Mouse (Mus musculus) myocyte (in vitro differentiated cells): ENCODE measurements at regions not wholly inside any gene's neighbourhood (a gene's known extent, or its start where the extent isn't known, plus 50 kb on each side); places are given as distances from the start of the nearest gene placed in this dataset.
A peak's percentile ranks its signal among the peaks of the same experiment; 100 is the strongest.

ENCODE experiments used
- H3K27me3 ChIP-seq: one replicate; pipeline ENCODE4 v1.6.1; 2011; ENCODE audit not compliant: control insufficient read depth, insufficient read depth, insufficient read length
- H3K36me3 ChIP-seq: one replicate; pipeline ENCODE4 v1.6.1; 2011; ENCODE audit not compliant: control insufficient read depth, insufficient read depth
- H3K4me2 ChIP-seq: one replicate; pipeline ENCODE4 v1.6.1; 2011; ENCODE audit warnings: low read depth, control low read depth
- H3K4me3 ChIP-seq: one replicate; pipeline ENCODE4 v1.5.1; 2011; ENCODE audit warnings: mild to moderate bottlenecking, control low read depth, moderate library complexity
- H3K79me2 ChIP-seq: one replicate; pipeline ENCODE4 v1.6.1; 2011; ENCODE audit not compliant: control insufficient read depth, insufficient read depth
- H3ac ChIP-seq: one replicate; pipeline ENCODE4 v1.6.1; 2011; ENCODE audit not compliant: control insufficient read depth, insufficient read length
- CEBPB ChIP-seq: IDR thresholded peaks from 2 replicates; pipeline ENCODE4 v1.6.1; 2011; ENCODE audit warnings: mild to moderate bottlenecking, moderate library complexity; ENCODE audit not compliant: poor library complexity, insufficient read depth, severe bottlenecking
- E2F4 ChIP-seq: IDR thresholded peaks from one replicate; pipeline ENCODE4 v1.6.1; 2011; ENCODE audit warnings: mild to moderate bottlenecking, control low read depth, moderate library complexity; ENCODE audit not compliant: insufficient read depth
- MAX ChIP-seq: IDR thresholded peaks from one replicate; pipeline ENCODE4 v1.6.1; 2011; ENCODE audit warnings: low read depth, mild to moderate bottlenecking, control low read depth
- MYOD1 ChIP-seq, 3 experiments: IDR thresholded peaks; one replicate each; pipeline ENCODE4 v1.6.1; 2011; ENCODE audit warnings: control low read depth in 2 of 3, low read depth in 2 of 3, mild to moderate bottlenecking in 2 of 3, moderate library complexity in 1 of 3; ENCODE audit not compliant: insufficient read length in 2 of 3, control insufficient read depth in 1 of 3
- MYOG ChIP-seq, 3 experiments: IDR thresholded peaks; one replicate each; pipeline ENCODE4 v1.6.1; 2011; ENCODE audit warnings: control low read depth in 2 of 3, low read depth in 2 of 3, mild to moderate bottlenecking in 2 of 3; ENCODE audit not compliant: insufficient read length in 2 of 3, control insufficient read depth in 1 of 3, insufficient read depth in 1 of 3
- POLR2A ChIP-seq: IDR thresholded peaks from one replicate; pipeline ENCODE4 v1.6.1; 2011; ENCODE audit warnings: low read depth, mild to moderate bottlenecking, control low read depth, moderate library complexity; ENCODE audit not compliant: insufficient read length
- POLR2AphosphoS2 ChIP-seq: IDR thresholded peaks from one replicate; pipeline ENCODE4 v1.6.1; 2011; ENCODE audit warnings: low read depth, control low read depth; ENCODE audit not compliant: insufficient read length
- REST ChIP-seq: IDR thresholded peaks from one replicate; pipeline ENCODE4 v1.6.1; 2011; ENCODE audit warnings: mild to moderate bottlenecking, control low read depth, moderate library complexity; ENCODE audit not compliant: insufficient read depth, insufficient read length
- SRF ChIP-seq: IDR thresholded peaks from one replicate; pipeline ENCODE4 v1.6.1; 2011; ENCODE audit warnings: low read depth; ENCODE audit not compliant: control insufficient read depth, insufficient read length
- TCF12 ChIP-seq: IDR thresholded peaks from one replicate; pipeline ENCODE4 v1.6.1; 2011; ENCODE audit warnings: mild to moderate bottlenecking, control low read depth; ENCODE audit not compliant: poor library complexity, insufficient read depth, severe bottlenecking
- TCF3 ChIP-seq: IDR thresholded peaks from one replicate; pipeline ENCODE4 v1.6.1; 2011; ENCODE audit warnings: low read depth, control low read depth; ENCODE audit not compliant: insufficient read length
- USF1 ChIP-seq: IDR thresholded peaks from one replicate; pipeline ENCODE4 v1.6.1; 2011; ENCODE audit warnings: low read depth, mild to moderate bottlenecking, control low read depth, moderate library complexity

DNA sequence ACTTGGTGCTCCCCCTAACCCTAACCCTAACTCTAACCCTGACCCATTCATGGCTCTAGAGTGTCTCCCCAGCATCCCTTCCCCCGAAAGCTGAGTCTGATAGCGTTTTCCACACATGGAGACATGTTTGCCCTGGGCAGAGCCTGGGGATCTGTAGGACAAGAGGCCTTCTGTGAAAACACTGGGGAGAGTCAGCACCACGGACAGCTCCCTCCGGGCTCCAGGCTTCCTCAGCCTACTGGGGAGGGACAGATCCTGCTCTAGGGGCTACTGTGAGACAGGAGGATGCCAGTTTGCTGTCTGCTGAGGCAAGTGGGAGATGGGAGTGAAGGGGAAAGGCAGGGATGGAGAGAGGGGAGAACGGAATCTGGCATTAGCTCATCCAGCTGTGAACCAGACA lies 111.5 kb upstream of the Igsf21 start:
- Histone ChIP-seq H3ac (no peak overlapping the region), H3K27me3 (no peaks in the 10 kb centered on the region), H3K79me2 (no peaks in the 10 kb centered on the region), H3K4me2 (no peak overlapping the region), H3K4me3 (no peak overlapping the region), H3K36me3 (no peaks in the 10 kb centered on the region)
- TF ChIP-seq REST, result peak; percentile 82
- TF ChIP-seq POLR2AphosphoS2, result no peak

DNA sequence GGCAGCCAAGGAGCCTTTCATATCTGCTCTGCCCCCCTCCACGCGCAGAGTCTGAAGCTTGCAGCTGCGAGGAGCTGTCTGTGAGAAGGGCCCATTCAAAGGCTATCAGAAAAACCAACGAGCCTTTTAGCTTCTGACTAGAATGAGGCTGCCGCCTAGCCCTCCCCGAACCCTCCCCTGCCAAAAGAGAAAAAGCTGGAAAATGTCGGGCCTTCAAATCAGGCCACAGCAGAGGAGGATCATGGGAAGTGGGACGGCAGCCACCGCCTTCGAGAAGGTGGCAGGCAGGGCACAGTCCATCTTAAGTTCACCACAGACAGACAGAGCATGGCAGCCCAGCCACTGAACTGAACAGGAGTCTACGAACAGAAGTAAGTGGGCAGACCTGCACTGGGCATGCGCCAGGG lies 108.6 kb upstream of the Igsf21 start:
- no peaks in the 10 kb centered on the region for H3K36me3 ChIP-seq
- H3K27me3 ChIP-seq, result no peaks in the 10 kb centered on the region
- TF ChIP-seq MYOG (IDR thresholded peaks at IDR 0.05; ENCODE audit: control insufficient read depth in 1 of 3, insufficient read depth in 1 of 3, insufficient read length in 2 of 3, low read depth in 2 of 3), result no peak
- TF ChIP-seq POLR2AphosphoS2, result no peak
- TF ChIP-seq MYOD1 (IDR thresholded peaks at IDR 0.05; ENCODE audit: control insufficient read depth in 1 of 3, insufficient read length in 2 of 3, low read depth in 2 of 3), result no peak
- TF ChIP-seq SRF, result no peak
- TF ChIP-seq REST, result no peak
- no peak for TF ChIP-seq POLR2A
- TF ChIP-seq USF1, result no peak
- TF ChIP-seq TCF12, result no peak
- TF ChIP-seq CEBPB, result no peak
- TF ChIP-seq TCF3, result no peak
- no peak for TF ChIP-seq E2F4
- no peaks in the 10 kb centered on the region for H3K79me2 ChIP-seq
- no peak overlapping the region for H3K4me3 ChIP-seq
- no peak overlapping the region for H3K4me2 ChIP-seq
- no peak overlapping the region for H3ac ChIP-seq

DNA sequence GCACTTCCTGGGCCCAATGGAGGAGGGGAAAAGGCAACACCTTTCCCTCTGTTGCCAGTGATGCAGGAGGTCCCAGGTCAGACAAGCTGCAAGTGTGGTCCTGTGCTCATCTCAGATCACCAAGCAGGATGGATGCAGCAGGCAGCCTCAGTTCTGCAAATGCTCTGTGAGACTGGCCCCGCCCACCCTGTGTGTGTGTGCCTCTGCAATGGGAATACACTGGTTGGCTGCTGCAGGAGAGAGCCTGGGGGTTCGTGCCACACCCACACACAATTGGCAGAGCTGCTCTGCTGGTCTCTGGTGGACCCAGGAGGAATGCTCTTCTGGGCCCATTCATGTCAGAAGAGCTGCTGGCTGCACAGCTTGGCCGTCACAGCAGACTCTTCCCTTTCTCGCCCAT lies 102.2 kb upstream of the Igsf21 start:
- H3K27me3 ChIP-seq, result no peaks in the 10 kb centered on the region
- no peak overlapping the region for H3K4me2 ChIP-seq
- no peaks in the 10 kb centered on the region for H3K79me2 ChIP-seq
- no peaks in the 10 kb centered on the region for H3K36me3 ChIP-seq
- TF ChIP-seq E2F4 (no peak), SRF (no peak), REST (no peak), CEBPB (no peak), MYOG (IDR thresholded peaks at IDR 0.05; ENCODE audit: control insufficient read depth in 1 of 3, insufficient read depth in 1 of 3, insufficient read length in 2 of 3, low read depth in 2 of 3) (no peak), TCF12 (no peak), TCF3 (no peak), MYOD1 (IDR thresholded peaks at IDR 0.05; ENCODE audit: control insufficient read depth in 1 of 3, insufficient read length in 2 of 3, low read depth in 2 of 3) (no peak), MAX (no peak), POLR2AphosphoS2 (no peak), POLR2A (no peak), USF1 (no peak)
- H3K4me3 ChIP-seq, result no peak overlapping the region
- no peak overlapping the region for H3ac ChIP-seq

DNA sequence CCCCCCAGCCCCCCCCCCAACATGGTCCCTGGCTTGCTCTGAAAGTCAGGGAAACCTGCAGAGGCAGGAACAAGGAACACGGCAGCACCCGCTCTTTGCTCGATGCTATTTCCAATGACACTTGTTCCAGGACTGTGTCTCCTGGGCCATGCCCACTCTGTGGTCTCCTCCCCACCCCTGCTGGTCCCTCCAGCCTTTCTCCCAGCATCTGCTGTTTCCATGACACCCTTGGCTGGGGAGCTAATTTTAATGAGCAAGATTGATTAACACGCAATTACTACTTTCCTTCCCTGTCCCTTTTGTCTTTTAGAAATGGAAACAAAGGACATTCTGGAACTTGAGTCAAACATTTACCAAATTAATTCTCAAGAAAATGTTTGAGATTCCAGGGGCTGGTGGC lies 83.6 kb upstream of the Igsf21 start:
- Histone ChIP-seq H3ac (no peak overlapping the region), H3K4me3 (no peak overlapping the region), H3K36me3 (no peaks in the 10 kb centered on the region), H3K27me3 (no peaks in the 10 kb centered on the region), H3K4me2 (no peak overlapping the region), H3K79me2 (no peaks in the 10 kb centered on the region)
- TF ChIP-seq TCF3, result no peak

DNA sequence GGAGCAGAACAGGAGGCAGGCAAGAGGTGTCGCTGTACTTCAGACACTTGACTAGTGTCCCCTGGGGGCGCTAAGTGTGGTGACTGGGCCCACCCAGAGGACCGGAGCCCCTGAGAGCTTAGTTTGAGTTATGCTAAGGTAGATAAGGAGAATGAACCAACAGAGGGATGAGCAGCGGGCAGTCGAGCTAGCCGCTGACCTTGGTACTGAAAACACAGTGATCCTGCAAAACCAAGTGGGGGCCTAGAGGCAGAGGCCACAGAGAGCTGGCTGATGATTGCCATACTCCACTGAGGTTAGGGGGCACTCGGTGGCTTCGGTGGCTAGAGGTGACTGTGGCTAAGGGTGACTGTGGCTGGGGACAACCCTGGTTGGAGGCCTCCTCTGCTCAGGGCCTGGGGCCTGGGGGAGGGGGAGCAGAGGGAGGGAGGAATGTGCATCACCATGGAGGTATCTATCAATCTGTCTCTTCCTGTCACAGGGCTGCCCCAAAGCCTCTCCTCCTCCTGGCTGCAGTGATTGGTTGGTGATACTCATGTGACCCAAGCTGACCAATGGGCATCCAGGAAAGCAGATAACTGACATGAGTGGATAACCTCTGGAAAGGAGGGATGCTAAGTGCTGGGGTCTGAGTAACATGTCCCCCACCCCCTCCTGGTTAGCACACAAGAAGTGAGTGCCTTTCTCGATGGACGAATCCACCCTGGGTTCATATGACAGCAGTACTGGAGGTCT lies 80.3 kb upstream of the Igsf21 start:
- Histone ChIP-seq H3K27me3 (no peaks in the 10 kb centered on the region), H3K79me2 (no peaks in the 10 kb centered on the region), H3ac (no peak overlapping the region), H3K4me3 (no peak overlapping the region), H3K4me2 (no peak overlapping the region), H3K36me3 (no peaks in the 10 kb centered on the region)
- no peak for TF ChIP-seq CEBPB
- peak; percentile 65 for TF ChIP-seq REST

DNA sequence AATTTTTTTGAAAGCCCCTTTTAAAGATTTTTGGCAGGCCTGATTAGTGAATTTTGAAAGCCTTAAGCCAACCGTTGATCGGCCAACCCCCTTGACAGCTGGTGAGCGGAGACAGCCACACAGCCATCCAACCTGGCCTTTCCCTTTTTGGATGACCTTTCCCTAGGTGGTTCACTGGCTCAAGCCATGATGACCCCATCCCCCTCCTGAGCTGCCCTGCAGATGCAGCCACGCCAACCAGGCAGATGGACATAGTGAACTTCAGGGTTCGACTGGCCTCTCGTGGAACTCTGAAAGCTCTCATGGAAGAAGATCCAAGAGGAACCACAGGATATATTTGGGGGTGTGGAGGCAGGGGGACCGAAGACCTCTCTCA lies 79.1 kb upstream of the Igsf21 start:
- no peak for TF ChIP-seq TCF3
- TF ChIP-seq CEBPB, result no peak
- TF ChIP-seq E2F4, result no peak
- no peak for TF ChIP-seq USF1
- TF ChIP-seq MYOD1 (IDR thresholded peaks at IDR 0.05; ENCODE audit: control insufficient read depth in 1 of 3, insufficient read length in 2 of 3, low read depth in 2 of 3), result no peak
- TF ChIP-seq TCF12, result no peak
- TF ChIP-seq POLR2A, result no peak
- no peak for TF ChIP-seq POLR2AphosphoS2
- TF ChIP-seq MYOG (IDR thresholded peaks at IDR 0.05; ENCODE audit: control insufficient read depth in 1 of 3, insufficient read depth in 1 of 3, insufficient read length in 2 of 3, low read depth in 2 of 3), result no peak
- no peak for TF ChIP-seq REST
- no peak for TF ChIP-seq SRF
- no peak for TF ChIP-seq MAX
- H3K4me2 ChIP-seq, result no peak overlapping the region
- no peaks in the 10 kb centered on the region for H3K36me3 ChIP-seq

More for the DNA sequence above, 79.1 kb upstream of the Igsf21 start:
- Histone ChIP-seq H3K27me3 (no peaks in the 10 kb centered on the region), H3K79me2 (no peaks in the 10 kb centered on the region), H3ac (no peak overlapping the region), H3K4me3 (no peak overlapping the region)
